Mouse (Mus musculus) forebrain, embryonic 15.5 days (tissue): ENCODE measurements around the gene A930033H14Rik. TPM values are rescaled to one million over a fixed set of nuclear protein-coding genes. Genes with fewer than 3 reads are reported as not detected.

Experiments
- ATAC-seq: fragments of 200-750 bp; cut with Nextera tagmentation; replicated peaks from 2 replicates; pipeline ENCODE4 v1.8.0; 2017; ENCODE audit warnings: mild to moderate bottlenecking, moderate TSS enrichment, moderate library complexity
- H3K27ac ChIP-seq: fragments of 300-500 bp; sonication (generic); replicated peaks from 2 replicates; pipeline ENCODE4 v1.5.1; 2015; ENCODE audit warnings: mild to moderate bottlenecking, inconsistent platforms
- H3K27me3 ChIP-seq: fragments of 300-500 bp; sonication (generic); 2 replicates; pipeline ENCODE4 v1.6.1; 2015; ENCODE audit warnings: inconsistent platforms
- H3K36me3 ChIP-seq: fragments of 300-500 bp; sonication (generic); 2 replicates; pipeline ENCODE4 v1.6.1; 2015; ENCODE audit warnings: mild to moderate bottlenecking, inconsistent platforms
- H3K4me1 ChIP-seq: fragments of 300-500 bp; sonication (generic); 2 replicates; pipeline ENCODE4 v1.6.1; 2015; ENCODE audit warnings: inconsistent platforms
- H3K4me2 ChIP-seq: fragments of 300-500 bp; sonication (generic); replicated peaks from 2 replicates; pipeline ENCODE4 v1.6.1; 2015; ENCODE audit warnings: mild to moderate bottlenecking, inconsistent platforms
- H3K4me3 ChIP-seq: fragments of 300-500 bp; sonication (generic); 2 replicates; pipeline ENCODE4 v1.5.1; 2015; ENCODE audit warnings: mild to moderate bottlenecking, inconsistent platforms
- H3K9ac ChIP-seq: fragments of 300-500 bp; sonication (generic); replicated peaks from 2 replicates; pipeline ENCODE4 v1.6.1; 2015; ENCODE audit warnings: mild to moderate bottlenecking, inconsistent platforms
- H3K9me3 ChIP-seq: fragments of 300-500 bp; sonication (generic); 2 replicates; pipeline ENCODE4 v1.6.1; 2016; ENCODE audit warnings: inconsistent platforms
- WGBS: fragments of 180-500 bp; shearing (Covaris S2); methylation state at CpG from one replicate; pipeline ENCODE4 v1.1.7; 2015; ENCODE audit warnings: mixed read lengths; 5-methylcytosine and 5-hydroxymethylcytosine counted together
- polyA plus RNA-seq: library from polyadenylated mRNA; unstranded; fragments of >200 nt; fragmentation: Nextera tagmentation; extraction: Ambion mirVana; gene quantifications from 2 replicates; pipeline ENCODE4 v1.2.1, GENCODE M21; 2015

Gene A930033H14Rik
- polyA plus RNA-seq, 1 experiment from 2014 or later: 1.2 TPM

- H3K36me3 ChIP-seq: no peaks in the 10 kb centered on the region; the same call in 1 of the 2 replicates
- WGBS: 98% methylated on average over 4 of the region's 4 CpGs
- H3K4me3 ChIP-seq: no peak overlapping the region
- H3K4me2 ChIP-seq: no peak overlapping the region
- H3K4me1 ChIP-seq: no peaks in the 10 kb centered on the region
- no peak overlapping the region for H3K9ac ChIP-seq
- H3K27me3 ChIP-seq: no peaks in the 10 kb centered on the region
- no peak for ATAC-seq
- H3K27ac ChIP-seq: no peak overlapping the region
- no peaks in the 10 kb centered on the region for H3K9me3 ChIP-seq
These were observed 10.3 kb upstream of the A930033H14Rik start for GRCm38 (mm10) chr10:69223232-69223631.

GRCm38 (mm10) chr10:69221955-69222354 lies 9.1 kb upstream of the A930033H14Rik start:
- no peak overlapping the region for H3K9ac ChIP-seq
- no peak overlapping the region for H3K27ac ChIP-seq
- no peak for ATAC-seq
- H3K36me3 ChIP-seq: no peaks in the 10 kb centered on the region; the same call in 1 of the 2 replicates
- H3K27me3 ChIP-seq: no peaks in the 10 kb centered on the region
- no peaks in the 10 kb centered on the region for H3K4me1 ChIP-seq
- no peak overlapping the region for H3K4me2 ChIP-seq
- WGBS: 91% methylated on average over 3 of the region's 3 CpGs
- no peak overlapping the region for H3K4me3 ChIP-seq
- no peaks in the 10 kb centered on the region for H3K9me3 ChIP-seq

DNA sequence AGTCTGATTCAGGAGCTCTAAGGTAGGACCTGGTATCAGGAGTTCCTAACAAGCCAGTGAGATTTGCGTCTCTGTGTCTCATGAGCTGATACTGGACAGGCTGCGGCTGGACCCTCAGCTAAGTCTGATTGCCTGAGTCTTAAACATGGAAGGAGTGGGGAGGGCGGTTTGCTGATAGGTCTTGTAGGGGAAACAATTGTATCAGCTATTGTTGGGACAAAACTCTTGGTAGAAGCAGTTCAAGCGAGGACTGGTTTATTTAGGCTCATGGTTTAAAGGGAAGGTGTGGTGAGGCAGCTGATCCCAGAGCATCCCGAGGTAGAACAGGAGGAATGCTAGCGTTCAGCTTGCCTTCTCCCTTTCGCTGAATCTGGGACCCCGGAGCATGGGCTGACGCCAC lies 8.2 kb upstream of the A930033H14Rik start:
- H3K36me3 ChIP-seq: peaks cover 7% of the 10 kb centered on the region; the same call in 1 of the 2 replicates
- no peaks in the 10 kb centered on the region for H3K4me1 ChIP-seq
- H3K4me3 ChIP-seq: no peak overlapping the region
- H3K27ac ChIP-seq: no peak overlapping the region
- no peaks in the 10 kb centered on the region for H3K9me3 ChIP-seq
- H3K27me3 ChIP-seq: no peaks in the 10 kb centered on the region
- no peak overlapping the region for H3K9ac ChIP-seq
- no peak for ATAC-seq
- WGBS: 95% methylated on average over 9 of the region's 9 CpGs
- no peak overlapping the region for H3K4me2 ChIP-seq

- Histone ChIP-seq H3K9me3 (no peaks in the 10 kb centered on the region), H3K4me2 (no peak overlapping the region), H3K9ac (no peak overlapping the region), H3K4me1 (no peaks in the 10 kb centered on the region), H3K4me3 (no peak overlapping the region), H3K27me3 (no peaks in the 10 kb centered on the region), H3K27ac (no peak overlapping the region), H3K36me3 (peaks cover 7% of the 10 kb centered on the region; the same call in 1 of the 2 replicates)
- WGBS: 86% methylated on average over 6 of the region's 6 CpGs
- ATAC-seq: no peak
These were observed 7.4 kb upstream of the A930033H14Rik start for GRCm38 (mm10) chr10:69220296-69220695.

DNA sequence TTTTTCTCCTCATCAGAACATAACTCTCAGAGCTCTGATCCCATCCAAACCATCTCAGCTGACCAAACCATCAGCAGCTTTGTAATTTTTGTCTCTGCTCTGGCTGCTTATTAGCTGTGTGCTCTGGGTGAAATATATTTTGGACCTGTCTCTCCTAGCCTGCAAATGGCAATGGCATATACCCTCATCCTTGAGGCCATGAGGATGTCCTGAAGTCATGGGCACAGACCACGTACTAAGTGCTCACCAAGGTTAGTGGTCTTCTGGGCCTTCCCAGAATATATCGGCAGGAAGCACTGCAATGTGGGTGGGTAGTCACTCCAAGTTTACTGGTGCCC lies 6.4 kb upstream of the A930033H14Rik start:
- ATAC-seq: no peak
- H3K4me2 ChIP-seq: no peak overlapping the region
- no peak overlapping the region for H3K27ac ChIP-seq
- H3K9me3 ChIP-seq: no peaks in the 10 kb centered on the region
- H3K4me1 ChIP-seq: 0 out of 2 replicates have a peak, but pooled peaks cover 2% of the 10 kb centered on the region
- no peak overlapping the region for H3K9ac ChIP-seq
- H3K27me3 ChIP-seq: no peaks in the 10 kb centered on the region
- 95% methylated on average over 2 of the region's 2 CpGs for WGBS
- peaks cover 7% of the 10 kb centered on the region; the same call in 1 of the 2 replicates for H3K36me3 ChIP-seq
- H3K4me3 ChIP-seq: no peak overlapping the region

DNA sequence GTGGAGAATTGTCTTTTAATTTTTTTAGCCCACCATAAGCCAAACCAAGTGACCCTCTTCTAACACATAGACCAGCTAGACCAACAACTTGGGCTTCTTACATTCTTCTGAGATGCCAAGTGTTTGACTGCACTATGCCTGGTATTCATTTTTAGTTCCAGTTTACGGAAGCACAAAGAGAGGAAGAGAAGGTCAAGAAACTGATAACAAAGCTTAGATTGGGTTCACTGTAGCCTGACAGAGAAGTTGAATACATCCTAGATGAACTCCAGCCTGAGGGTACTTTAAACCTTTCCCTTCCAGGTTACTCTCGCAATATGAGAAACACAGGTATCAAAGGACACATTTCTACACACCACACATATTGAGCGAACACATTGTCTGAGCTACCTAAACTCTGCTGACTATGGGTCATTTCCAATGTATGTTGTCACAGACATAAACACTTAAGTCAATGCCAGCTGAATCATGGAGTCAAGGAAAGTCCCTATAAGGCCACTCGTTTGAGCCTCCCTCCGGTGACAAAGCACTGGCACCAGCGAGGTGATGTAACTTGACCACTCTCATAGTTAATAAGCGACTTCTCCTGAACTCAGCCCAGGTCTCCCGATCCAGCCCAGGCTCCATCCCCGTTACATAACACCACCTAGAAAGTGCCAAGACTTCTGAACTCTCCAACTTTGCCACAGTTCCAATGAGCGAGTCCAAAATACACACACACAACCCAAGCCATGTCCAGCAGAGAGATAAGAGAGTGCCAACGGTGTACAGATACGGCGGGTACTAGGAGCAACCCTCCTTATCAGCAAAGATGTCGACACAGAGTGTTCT lies 5.8 kb upstream of the A930033H14Rik start:
- Histone ChIP-seq H3K36me3 (peaks cover 7% of the 10 kb centered on the region; the same call in 1 of the 2 replicates), H3K9me3 (no peaks in the 10 kb centered on the region), H3K27me3 (no peaks in the 10 kb centered on the region), H3K4me2 (no peak overlapping the region), H3K27ac (no peak overlapping the region), H3K9ac (no peak overlapping the region), H3K4me3 (no peak overlapping the region), H3K4me1 (peaks cover 8% of the 10 kb centered on the region)
- ATAC-seq: no peak
- WGBS: 90% methylated on average over 14 of the region's 14 CpGs

- H3K27me3 ChIP-seq: no peaks in the 10 kb centered on the region
- no peak for ATAC-seq
- no peaks in the 10 kb centered on the region for H3K9me3 ChIP-seq
These were observed 4.3 kb upstream of the A930033H14Rik start for GRCm38 (mm10) chr10:69217127-69217690.

GRCm38 (mm10) chr10:69213986-69214385 lies 1.1 kb upstream of the A930033H14Rik start:
- H3K27ac ChIP-seq: peak overlapping the region; percentile 97; the same call in 1 of the 2 replicates
- 27% methylated on average over 5 of the region's 5 CpGs for WGBS

More at GRCm38 (mm10) chr10:69217127-69217690, 4.3 kb upstream of the A930033H14Rik start:
- WGBS: 94% methylated on average over 4 of the region's 4 CpGs
- peaks cover 7% of the 10 kb centered on the region; the same call in 1 of the 2 replicates for H3K36me3 ChIP-seq
- H3K4me2 ChIP-seq: no peak overlapping the region
- H3K4me3 ChIP-seq: no peak overlapping the region
- H3K27ac ChIP-seq: no peak overlapping the region
- no peak overlapping the region for H3K9ac ChIP-seq
- peaks cover 11% of the 10 kb centered on the region for H3K4me1 ChIP-seq

DNA sequence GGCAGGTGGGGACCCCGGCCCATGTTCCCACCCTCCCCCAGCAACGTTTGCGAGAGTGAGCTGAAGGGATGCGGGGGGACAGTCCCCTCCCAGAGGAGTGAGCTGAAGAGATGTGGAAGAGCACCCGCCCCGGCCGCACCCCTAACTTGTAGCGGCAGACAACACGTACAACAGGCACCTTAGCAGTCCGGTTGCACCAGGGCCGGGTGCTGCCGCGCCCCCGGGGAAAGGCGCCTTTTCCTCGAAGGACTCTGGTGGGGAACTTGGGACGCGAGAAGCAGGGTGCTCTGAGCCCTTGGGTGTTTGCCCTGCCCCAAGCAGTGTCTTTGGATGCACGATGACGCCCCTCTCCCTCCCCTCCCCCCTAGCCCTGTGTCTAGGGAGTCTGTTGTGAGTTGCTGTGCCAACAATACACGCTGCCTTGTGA lies 566 bp upstream of the A930033H14Rik start:
- H3K27ac ChIP-seq: peak overlapping the region; percentile 97
- WGBS: under 1% methylated on average over 21 of the region's 21 CpGs
- ATAC-seq: peak; percentile 69
- H3K9ac ChIP-seq: peak overlapping the region; percentile 95
- H3K9me3 ChIP-seq: no peaks in the 10 kb centered on the region
- H3K4me1 ChIP-seq: peaks cover 17% of the 10 kb centered on the region
- peak overlapping the region; percentile 87 for H3K4me2 ChIP-seq
- H3K36me3 ChIP-seq: peaks cover 7% of the 10 kb centered on the region; the same call in 1 of the 2 replicates
- no peaks in the 10 kb centered on the region for H3K27me3 ChIP-seq
- peak overlapping the region; percentile 80 for H3K4me3 ChIP-seq

More at GRCm38 (mm10) chr10:69213986-69214385, 1.1 kb upstream of the A930033H14Rik start:
- H3K4me1 ChIP-seq: peaks cover 17% of the 10 kb centered on the region
- no peaks in the 10 kb centered on the region for H3K9me3 ChIP-seq
- H3K36me3 ChIP-seq: peaks cover 7% of the 10 kb centered on the region; the same call in 1 of the 2 replicates
- peak overlapping the region; percentile 87 for H3K4me2 ChIP-seq
- no peaks in the 10 kb centered on the region for H3K27me3 ChIP-seq
- H3K9ac ChIP-seq: peak overlapping the region; percentile 95
- ATAC-seq: no peak
- peak overlapping the region; percentile 80 for H3K4me3 ChIP-seq

DNA sequence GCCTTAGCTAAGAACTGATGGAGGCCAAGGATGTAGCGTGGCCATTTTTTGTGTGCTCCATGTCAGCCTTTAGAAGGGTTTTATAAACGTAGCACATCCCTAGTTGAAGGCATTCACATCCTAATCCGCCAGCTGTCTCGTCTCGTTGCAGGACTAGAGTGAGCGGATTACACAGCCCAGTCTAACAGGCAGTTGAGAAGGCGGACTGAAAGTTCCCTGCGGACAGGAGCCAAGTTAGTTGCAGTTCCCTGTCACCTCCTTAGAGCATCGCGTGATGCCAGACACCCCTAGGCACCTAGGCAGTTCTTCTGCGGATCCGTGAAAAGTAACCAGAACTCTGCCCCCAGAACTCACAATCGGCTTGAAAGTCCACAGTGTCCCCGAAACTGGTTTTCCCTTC lies 922 bp downstream of the A930033H14Rik start:
- Histone ChIP-seq H3K4me2 (peak overlapping the region; percentile 87), H3K4me3 (peak overlapping the region; percentile 80), H3K27me3 (no peaks in the 10 kb centered on the region), H3K9ac (peak overlapping the region; percentile 95), H3K27ac (peak overlapping the region; percentile 97), H3K9me3 (no peaks in the 10 kb centered on the region), H3K4me1 (peaks cover 17% of the 10 kb centered on the region), H3K36me3 (peaks cover 7% of the 10 kb centered on the region; the same call in 1 of the 2 replicates)
- 6% methylated on average over 14 of the region's 14 CpGs for WGBS
- peak; percentile 17; the same call in 1 of the 2 replicates for ATAC-seq

GRCm38 (mm10) chr10:69211560-69211959 lies 1.3 kb downstream of the A930033H14Rik start:
- 64% methylated on average over 8 of the region's 8 CpGs for WGBS
- Histone ChIP-seq H3K36me3 (peaks cover 3% of the 10 kb centered on the region; the same call in 1 of the 2 replicates), H3K4me2 (peak overlapping the region; percentile 87), H3K27ac (peak overlapping the region; percentile 97), H3K4me1 (peaks cover 17% of the 10 kb centered on the region), H3K9me3 (no peaks in the 10 kb centered on the region), H3K4me3 (peak overlapping the region; percentile 80), H3K27me3 (no peaks in the 10 kb centered on the region), H3K9ac (peak overlapping the region; percentile 95; the same call in 1 of the 2 replicates)
- no peak for ATAC-seq

- Histone ChIP-seq H3K9me3 (no peaks in the 10 kb centered on the region), H3K4me1 (peaks cover 17% of the 10 kb centered on the region), H3K27me3 (no peaks in the 10 kb centered on the region), H3K27ac (no peak overlapping the region), H3K4me2 (no peak overlapping the region), H3K4me3 (no peak overlapping the region), H3K36me3 (no peaks in the 10 kb centered on the region), H3K9ac (no peak overlapping the region)
- ATAC-seq: no peak
- 83% methylated on average over 5 of the region's 5 CpGs for WGBS
These were observed 2.2 kb downstream of the A930033H14Rik start for GRCm38 (mm10) chr10:69210659-69211058.
